Mouse (Mus musculus) testis, postnatal 10 days (tissue): ENCODE measurements at regions not wholly inside any gene's neighbourhood (a gene's known extent, or its start where the extent isn't known, plus 50 kb on each side); places are given as distances from the start of the nearest gene placed in this dataset.

ENCODE experiments used
- DNase-seq: peaks from one replicate; pipeline ENCODE4 v3.0.0; 2021; ENCODE audit warnings: low spot score

GRCm38 (mm10) chr8:40186715-40187583, 487.9 kb upstream of the Adam24 start:
- no peak for DNase-seq

GRCm38 (mm10) chr8:40187584-40187934, 487.3 kb upstream of the Adam24 start:
- no peak for DNase-seq

- DNase-seq: no peak
These were observed 482.6 kb upstream of the Adam24 start for GRCm38 (mm10) chr8:40192266-40192665.

- DNase-seq: no peak
These were observed 481.7 kb upstream of the Adam24 start for GRCm38 (mm10) chr8:40193148-40193547.

GRCm38 (mm10) chr8:40210871-40211270, 464.0 kb upstream of the Adam24 start:
- no peak for DNase-seq

GRCm38 (mm10) chr8:40223521-40223920, 451.4 kb upstream of the Adam24 start:
- no peak for DNase-seq

GRCm38 (mm10) chr8:40227262-40227661, 447.6 kb upstream of the Adam24 start:
- DNase-seq: no peak
